Mouse (Mus musculus) olfactory bulb, adult 2 months (tissue): ENCODE data around the gene Grasp.

Experiments used
- CTCF ChIP-seq: fragments of 200-500 bp; IDR thresholded peaks from 2 replicates; pipeline ENCODE4 v1.5.1; 2012; ENCODE audit warnings: low read depth, mild to moderate bottlenecking, low read length, moderate library complexity; ENCODE audit not compliant: insufficient read depth
- POLR2A ChIP-seq: fragments of 200-500 bp; IDR thresholded peaks from 2 replicates; pipeline ENCODE4 v1.6.1; 2012; ENCODE audit warnings: mild to moderate bottlenecking, low read depth, low read length, moderate library complexity; ENCODE audit not compliant: insufficient read depth

DNA sequence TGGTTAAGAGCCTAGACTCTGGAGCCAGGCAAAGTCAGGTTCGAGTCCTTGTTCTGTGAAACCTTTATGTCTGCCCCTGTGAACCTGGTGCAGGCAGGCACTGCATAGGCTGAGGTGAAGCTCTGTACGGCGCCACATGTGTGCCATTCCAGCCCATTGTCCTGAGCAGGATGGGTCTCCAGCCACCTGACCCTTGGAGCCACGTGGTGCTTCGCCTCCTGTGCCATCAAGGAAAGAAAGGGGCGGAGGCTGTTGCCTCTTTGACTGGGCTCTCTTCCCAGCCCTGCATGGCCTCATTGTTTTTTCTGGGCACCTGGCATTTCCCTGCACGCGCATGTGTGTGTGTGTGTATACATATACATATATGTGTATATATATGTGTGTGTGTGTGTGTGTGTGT, 15.8 kb downstream of the Grasp start:
- TF ChIP-seq POLR2A (no peak), CTCF (no peak)
